Mouse (Mus musculus) MEL (cell line): ENCODE measurements around the gene Ncapd3. TPM values are rescaled to one million over a fixed set of nuclear protein-coding genes. Genes with fewer than 3 reads are reported as not detected.

Experiments used
- DNase-seq: peaks from one replicate; pipeline ENCODE4 v3.0.0; 2011; ENCODE audit warnings: low read depth, low spot score
- H3K27ac ChIP-seq: 2 replicates; pipeline ENCODE4 v1.5.1; 2012; ENCODE audit warnings: low read depth, mild to moderate bottlenecking, control low read depth, low read length, moderate library complexity; ENCODE audit not compliant: control insufficient read depth
- H3K27me3 ChIP-seq, 2 experiments: fragments of 150-350 bp in 1 of 2; sonication (generic) in 1 of 2; 2 replicates each; pipeline ENCODE4 v1.6.1; 2012; ENCODE audit warnings: low read length in 2 of 2, mild to moderate bottlenecking in 2 of 2, improper control_type of control experiment in 1 of 2, moderate library complexity in 1 of 2; ENCODE audit not compliant: insufficient read depth in 2 of 2, control insufficient read depth in 1 of 2
- H3K36me3 ChIP-seq, 2 experiments: 2 replicates each; pipeline ENCODE4 v1.6.1; 2012 to 2014; ENCODE audit warnings: low read length in 2 of 2, improper control_type of control experiment in 1 of 2, inconsistent platforms in 1 of 2, mild to moderate bottlenecking in 1 of 2; ENCODE audit not compliant: insufficient read depth in 2 of 2, control insufficient read depth in 1 of 2
- H3K4me1 ChIP-seq, 2 experiments: fragments of 150-350 bp in 1 of 2; sonication (generic) in 1 of 2; 2 replicates each; pipeline ENCODE4 v1.6.1; 2012; ENCODE audit warnings: low read length in 2 of 2, improper control_type of control experiment in 1 of 2, mild to moderate bottlenecking in 1 of 2; ENCODE audit not compliant: insufficient read depth in 2 of 2, control insufficient read depth in 1 of 2
- H3K4me3 ChIP-seq, 2 experiments: fragments of 150-350 bp in 1 of 2; sonication (generic) in 1 of 2; 2 replicates each; pipeline ENCODE4 v1.5.1; 2012; ENCODE audit warnings: low read depth in 2 of 2, low read length in 2 of 2, mild to moderate bottlenecking in 2 of 2, moderate library complexity in 2 of 2, control low read depth in 1 of 2, improper control_type of control experiment in 1 of 2; ENCODE audit not compliant: control insufficient read depth in 1 of 2, insufficient read depth in 1 of 2
- H3K79me2 ChIP-seq: 2 replicates; pipeline ENCODE4 v1.6.1; 2012; ENCODE audit warnings: mild to moderate bottlenecking, low read length, moderate library complexity; ENCODE audit not compliant: control insufficient read depth, poor library complexity, insufficient read depth
- H3K9ac ChIP-seq: 2 replicates; pipeline ENCODE4 v1.6.1; 2012; ENCODE audit warnings: low read depth, mild to moderate bottlenecking, control low read depth, low read length, moderate library complexity; ENCODE audit not compliant: control insufficient read depth, poor library complexity, severe bottlenecking
- H3K9me3 ChIP-seq: fragments of 150-350 bp; sonication (generic); replicated peaks from 2 replicates; pipeline ENCODE4 v1.6.1; 2012; ENCODE audit warnings: mild to moderate bottlenecking, low read length, improper control_type of control experiment, moderate library complexity; ENCODE audit not compliant: insufficient read depth
- BHLHE40 ChIP-seq: IDR thresholded peaks from 2 replicates; pipeline ENCODE4 v1.6.1; 2012; ENCODE audit warnings: low read depth, mild to moderate bottlenecking, inconsistent platforms, low read length, improper control_type of control experiment, borderline replicate concordance
- CTCF ChIP-seq, 3 experiments: IDR thresholded peaks in 2 of 3; conservative IDR thresholded peaks in 1 of 3; 2 replicates each; pipeline ENCODE4 v1.5.1; 2011 to 2012; ENCODE audit warnings: low read length in 3 of 3, low read depth in 2 of 3, mild to moderate bottlenecking in 2 of 3, improper control_type of control experiment in 1 of 3, inconsistent platforms in 1 of 3, mixed read lengths in 1 of 3, moderate library complexity in 1 of 3; ENCODE audit not compliant: control insufficient read depth in 1 of 3, insufficient read depth in 1 of 3, poor library complexity in 1 of 3, severe bottlenecking in 1 of 3
- EP300 ChIP-seq, 2 experiments: IDR thresholded peaks; 2 replicates each; pipeline ENCODE4 v1.6.1; 2011; ENCODE audit warnings: improper control_type of control experiment in 2 of 2, low read length in 2 of 2, low read depth in 1 of 2, mild to moderate bottlenecking in 1 of 2
- JUND ChIP-seq: IDR thresholded peaks from 2 replicates; pipeline ENCODE4 v1.6.1; 2011; ENCODE audit warnings: low read depth, mild to moderate bottlenecking, improper control_type of control experiment, low read length
- MYC ChIP-seq: IDR thresholded peaks from 2 replicates; pipeline ENCODE4 v1.6.1; 2011; ENCODE audit warnings: low read depth, mild to moderate bottlenecking, low read length, improper control_type of control experiment, moderate library complexity
- RAD21 ChIP-seq: IDR thresholded peaks from 2 replicates; pipeline ENCODE4 v1.6.1; 2011; ENCODE audit warnings: mild to moderate bottlenecking, low read depth, low read length, improper control_type of control experiment
- SIN3A ChIP-seq: IDR thresholded peaks from 2 replicates; pipeline ENCODE4 v1.6.1; 2012; ENCODE audit warnings: low read length, improper control_type of control experiment, inconsistent platforms
- SMC3 ChIP-seq: IDR thresholded peaks from 2 replicates; pipeline ENCODE4 v1.6.1; 2011; ENCODE audit warnings: low read depth, low read length, improper control_type of control experiment
- TCF12 ChIP-seq: IDR thresholded peaks from 2 replicates; pipeline ENCODE4 v1.6.1; 2014; ENCODE audit warnings: low read depth, mild to moderate bottlenecking, inconsistent platforms, low read length, improper control_type of control experiment, moderate library complexity
- polyA plus RNA-seq, 2 experiments: library from polyadenylated mRNA; stranded (reverse) in 1 of 2; unstranded in 1 of 2; fragments of >175 nt in 1 of 2; fragments of >200 nt in 1 of 2; gene quantifications; 2 replicates each; pipeline versions ENCODE4 v1.2.1 to v1.2.4; 2012; ENCODE audit warnings: low replicate concordance in 2 of 2, low read depth in 1 of 2; ENCODE audit not compliant: insufficient read length in 2 of 2, insufficient read depth in 1 of 2, missing spikeins in 1 of 2
- total RNA-seq: library from RNA; depleted of rRNA; stranded (reverse); fragments of 300-350 nt; gene quantifications from 2 replicates; pipeline ENCODE4 v1.2.3, GENCODE M21; 2012

Ncapd3 gene
- total and polyA plus RNA-seq, 3 experiments, result 28.7 to 36.5 TPM; not detected in 1

GRCm38 (mm10) chr9:27126543-27126942 is 96.6 kb downstream of the Ncapd3 start:
- Histone ChIP-seq H3K9ac (no peak overlapping the region), H3K9me3 (no peaks in the 10 kb centered on the region), H3K36me3 (no peaks in the 10 kb centered on the region), H3K4me1 (no peaks in the 10 kb centered on the region), H3K79me2 (no peaks in the 10 kb centered on the region), H3K4me3 (no peak overlapping the region), H3K27ac (no peak overlapping the region), H3K27me3 (no peaks in the 10 kb centered on the region)
- no peak for TF ChIP-seq JUND
- TF ChIP-seq BHLHE40, result no peak
- peak; percentile 23 for TF ChIP-seq RAD21
- TF ChIP-seq CTCF (IDR thresholded peaks at IDR 0.05 in 2 of 3, conservative IDR thresholded peaks at IDR 0.05 in 1 of 3; ENCODE audit: control insufficient read depth in 1 of 3, insufficient read depth in 1 of 3, low read depth in 2 of 3, low read length in 3 of 3, poor library complexity in 1 of 3, severe bottlenecking in 1 of 3), result peak in 1 of 3 experiments; percentile 28; a peak in 2 of 6 replicates
- TF ChIP-seq SMC3, result peak; percentile 22; the same call in 1 of the 2 replicates
- TF ChIP-seq EP300 (IDR thresholded peaks at IDR 0.05; ENCODE audit: low read depth in 1 of 2, low read length in 2 of 2), result no peak
- no peak for DNase-seq

- Histone ChIP-seq H3K27me3 (no peaks in the 10 kb centered on the region), H3K9ac (no peak overlapping the region), H3K9me3 (no peaks in the 10 kb centered on the region), H3K36me3 (no peaks in the 10 kb centered on the region), H3K27ac (no peak overlapping the region), H3K79me2 (no peaks in the 10 kb centered on the region), H3K4me1 (no peaks in the 10 kb centered on the region), H3K4me3 (no peak overlapping the region)
- DNase-seq, result no peak
- TF ChIP-seq MYC (no peak), SMC3 (no peak), RAD21 (no peak), TCF12 (no peak), SIN3A (no peak), CTCF (IDR thresholded peaks at IDR 0.05 in 2 of 3, conservative IDR thresholded peaks at IDR 0.05 in 1 of 3; ENCODE audit: control insufficient read depth in 1 of 3, insufficient read depth in 1 of 3, low read depth in 2 of 3, low read length in 3 of 3, poor library complexity in 1 of 3, severe bottlenecking in 1 of 3) (no peak)
Observed at GRCm38 (mm10) chr9:27128629-27129028, 98.7 kb downstream of the Ncapd3 start.

GRCm38 (mm10) chr9:27134410-27134809 is 104.4 kb downstream of the Ncapd3 start:
- TF ChIP-seq SMC3, result peak; percentile 36
- TF ChIP-seq TCF12, result no peak
- peak in 2 of 3 experiments; percentile 41 to 42; a peak in 4 of 6 replicates for TF ChIP-seq CTCF (IDR thresholded peaks at IDR 0.05 in 2 of 3, conservative IDR thresholded peaks at IDR 0.05 in 1 of 3; ENCODE audit: control insufficient read depth in 1 of 3, insufficient read depth in 1 of 3, low read depth in 2 of 3, low read length in 3 of 3, poor library complexity in 1 of 3, severe bottlenecking in 1 of 3)
- H3K36me3 ChIP-seq, result no peaks in the 10 kb centered on the region
- peak; percentile 16 for DNase-seq

More at GRCm38 (mm10) chr9:27134410-27134809, 104.4 kb downstream of the Ncapd3 start:
- H3K4me3 ChIP-seq, result no peak overlapping the region
- no peak overlapping the region for H3K9ac ChIP-seq
- H3K79me2 ChIP-seq, result no peaks in the 10 kb centered on the region
- H3K4me1 ChIP-seq, result no peaks in the 10 kb centered on the region
- H3K27ac ChIP-seq, result no peak overlapping the region
- H3K9me3 ChIP-seq, result no peaks in the 10 kb centered on the region
- peaks cover 0 to 1% of the 10 kb centered on the region in 2 experiments; a peak in 1 of 4 replicates for H3K27me3 ChIP-seq
